ENCODE assay signal across 11 mouse cellular contexts in the genomic region with DNA sequence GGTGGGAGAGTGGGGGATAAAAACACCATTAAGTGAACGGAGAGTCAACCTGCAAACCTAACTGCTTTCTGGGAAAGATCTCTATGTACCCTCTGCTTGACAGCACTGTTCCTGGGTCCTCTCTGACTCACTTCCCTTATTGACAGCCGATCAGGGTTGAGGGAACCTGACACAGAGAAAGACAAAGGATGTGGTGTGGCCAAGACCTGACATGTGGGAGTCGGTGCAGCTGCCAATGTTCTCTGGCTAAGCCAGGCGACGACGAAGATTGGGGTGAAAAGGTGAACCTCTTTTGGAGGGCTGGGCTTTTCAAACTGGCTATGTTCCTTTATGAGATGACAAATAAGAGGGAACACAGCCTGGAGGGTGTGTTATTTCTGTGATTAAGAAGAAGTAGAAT.
DNase-seq lines count a peak whose midpoint lies in the region; ATAC-seq and TF ChIP-seq lines count a peak whose summit lies in the region.
"Had no signal": no experiment of that assay in that cellular context is flagged by ENCODE, and none has a peak within 500 bp of the region (broad histone marks: within the 10 kb centered on the region; RNA-seq: fewer than 3 reads in every experiment).

No protein-coding gene starts in this region.

- no peak overlapping the region for H3K4me3 ChIP-seq in heart, embryonic 10.5 days
- no peak overlapping the region for H3K4me3 ChIP-seq in forebrain, embryonic 15.5 days
- no peak overlapping the region for H3K4me3 ChIP-seq in midbrain, postnatal 0 days (ENCODE audit: low read depth, low read length)
- H3K4me3 ChIP-seq in midbrain, embryonic 10.5 days: no peak overlapping the region
- H3K4me3 ChIP-seq: erythroblast, embryonic 14.5 days; limb, embryonic 15.5 days had no signal

- no peaks in the 10 kb centered on the region for H3K4me1 ChIP-seq in heart, embryonic 10.5 days
- H3K4me1 ChIP-seq in forebrain, embryonic 15.5 days: no peaks in the 10 kb centered on the region
- H3K4me1 ChIP-seq in midbrain, postnatal 0 days (ENCODE audit: insufficient read depth, low read length): no peaks in the 10 kb centered on the region
- peaks cover 4% of the 10 kb centered on the region for H3K4me1 ChIP-seq in midbrain, embryonic 10.5 days
- H3K4me1 ChIP-seq: limb, embryonic 15.5 days had no signal

- peak; percentile 70; the same call in 1 of the 2 replicates for ATAC-seq in monocyte, adult 5-6 weeks (replicated peaks; ENCODE audit: insufficient number of reproducible peaks, low FRiP score, low TSS enrichment, poor library complexity, severe bottlenecking)
- ATAC-seq in forebrain, embryonic 15.5 days (replicated peaks): no peak
- no peak for ATAC-seq in midbrain, postnatal 0 days (ENCODE audit: low FRiP score)
- ATAC-seq: intestine, postnatal 0 days had no signal

- TF ChIP-seq CTCF in midbrain, postnatal 0 days (IDR thresholded peaks at IDR 0.05): no peak

- no peaks in the 10 kb centered on the region for H3K27me3 ChIP-seq in heart, embryonic 10.5 days (ENCODE audit: insufficient read depth, poor library complexity, severe bottlenecking)
- no peaks in the 10 kb centered on the region for H3K27me3 ChIP-seq in forebrain, embryonic 15.5 days
- H3K27me3 ChIP-seq in midbrain, postnatal 0 days (ENCODE audit: insufficient read depth, low read length): no peaks in the 10 kb centered on the region
- no peaks in the 10 kb centered on the region for H3K27me3 ChIP-seq in midbrain, embryonic 10.5 days (ENCODE audit: low read depth, poor library complexity, severe bottlenecking)
- H3K27me3 ChIP-seq: limb, embryonic 15.5 days had no signal

- 49% methylated on average over 6 of the region's 6 CpGs for WGBS in heart, embryonic 10.5 days
- 44% methylated on average over 6 of the region's 6 CpGs for WGBS in forebrain, embryonic 15.5 days
- 57% methylated on average over 6 of the region's 6 CpGs for WGBS in midbrain, postnatal 0 days
- WGBS in midbrain, embryonic 10.5 days: 65% methylated on average over 6 of the region's 6 CpGs

- H3K9me3 ChIP-seq in heart, embryonic 10.5 days: no peaks in the 10 kb centered on the region
- no peaks in the 10 kb centered on the region for H3K9me3 ChIP-seq in forebrain, embryonic 15.5 days
- H3K9me3 ChIP-seq in midbrain, postnatal 0 days (ENCODE audit: low read length): no peaks in the 10 kb centered on the region
- H3K9me3 ChIP-seq in midbrain, embryonic 10.5 days (replicated peaks): no peaks in the 10 kb centered on the region
- H3K9me3 ChIP-seq: limb, embryonic 15.5 days had no signal

- peak; percentile 19 to 40 for DNase-seq in heart, adult 18-20 months
- no peak for DNase-seq in heart, embryonic 10.5 days (ENCODE audit: low spot score)
- peak; percentile 39 to 48 for DNase-seq in B cell, adult 2 months
- peak; percentile 68 for DNase-seq in fat pad, adult 2 months (ENCODE audit: extremely low read depth, low read depth, low spot score)
- no peak for DNase-seq in midbrain, postnatal 0 days (ENCODE audit: low spot score)
- DNase-seq in midbrain, embryonic 10.5 days (ENCODE audit: low spot score): no peak

- no peak overlapping the region for H3K4me2 ChIP-seq in forebrain, embryonic 15.5 days (replicated peaks)
- H3K4me2 ChIP-seq in midbrain, postnatal 0 days (ENCODE audit: low read depth, low read length, poor library complexity, severe bottlenecking): no peak overlapping the region
- H3K4me2 ChIP-seq: limb, embryonic 15.5 days had no signal

- H3K9ac ChIP-seq in forebrain, embryonic 15.5 days (replicated peaks): no peak overlapping the region
- no peak overlapping the region for H3K9ac ChIP-seq in midbrain, postnatal 0 days (replicated peaks; ENCODE audit: low read length, poor library complexity, severe bottlenecking)
- H3K9ac ChIP-seq: limb, embryonic 15.5 days had no signal

- H3K36me3 ChIP-seq in heart, embryonic 10.5 days: no peaks in the 10 kb centered on the region
- H3K36me3 ChIP-seq in forebrain, embryonic 15.5 days: no peaks in the 10 kb centered on the region
- H3K36me3 ChIP-seq in midbrain, postnatal 0 days (ENCODE audit: insufficient read depth, low read length): no peaks in the 10 kb centered on the region
- H3K36me3 ChIP-seq in midbrain, embryonic 10.5 days: no peaks in the 10 kb centered on the region
- H3K36me3 ChIP-seq: limb, embryonic 15.5 days had no signal

- no peak overlapping the region for H3K27ac ChIP-seq in heart, embryonic 10.5 days
- no peak overlapping the region for H3K27ac ChIP-seq in forebrain, embryonic 15.5 days (replicated peaks)
- H3K27ac ChIP-seq in midbrain, postnatal 0 days (ENCODE audit: low read depth, low read length): no peak overlapping the region
- no peak overlapping the region for H3K27ac ChIP-seq in midbrain, embryonic 10.5 days (replicated peaks)
- H3K27ac ChIP-seq: limb, embryonic 15.5 days had no signal

Comparison
In these comparisons a context has a peak if more than half of its experiments do, and no peak if none do; other contexts are left out.
1. DNase-seq: peak in heart, adult 18-20 months (2 of 2), B cell, adult 2 months (2 of 2) and fat pad, adult 2 months (single experiment); none in heart, embryonic 10.5 days (single experiment), midbrain, postnatal 0 days (single experiment) and midbrain, embryonic 10.5 days (single experiment).